Mouse (Mus musculus) myocyte (in vitro differentiated cells): ENCODE data around the gene Triobp. TPM values are rescaled to one million over a fixed set of nuclear protein-coding genes. Genes with fewer than 3 reads are reported as not detected.

Source experiments
- H3K27me3 ChIP-seq: one replicate; pipeline ENCODE4 v1.6.1; 2011; ENCODE audit not compliant: control insufficient read depth, insufficient read depth, insufficient read length
- H3K36me3 ChIP-seq: one replicate; pipeline ENCODE4 v1.6.1; 2011; ENCODE audit not compliant: control insufficient read depth, insufficient read depth
- H3K4me2 ChIP-seq: one replicate; pipeline ENCODE4 v1.6.1; 2011; ENCODE audit warnings: low read depth, control low read depth
- H3K4me3 ChIP-seq: one replicate; pipeline ENCODE4 v1.5.1; 2011; ENCODE audit warnings: mild to moderate bottlenecking, control low read depth, moderate library complexity
- H3K79me2 ChIP-seq: one replicate; pipeline ENCODE4 v1.6.1; 2011; ENCODE audit not compliant: control insufficient read depth, insufficient read depth
- H3ac ChIP-seq: one replicate; pipeline ENCODE4 v1.6.1; 2011; ENCODE audit not compliant: control insufficient read depth, insufficient read length
- CEBPB ChIP-seq: IDR thresholded peaks from 2 replicates; pipeline ENCODE4 v1.6.1; 2011; ENCODE audit warnings: mild to moderate bottlenecking, moderate library complexity; ENCODE audit not compliant: poor library complexity, insufficient read depth, severe bottlenecking
- E2F4 ChIP-seq: IDR thresholded peaks from one replicate; pipeline ENCODE4 v1.6.1; 2011; ENCODE audit warnings: mild to moderate bottlenecking, control low read depth, moderate library complexity; ENCODE audit not compliant: insufficient read depth
- MAX ChIP-seq: IDR thresholded peaks from one replicate; pipeline ENCODE4 v1.6.1; 2011; ENCODE audit warnings: low read depth, mild to moderate bottlenecking, control low read depth
- MYOD1 ChIP-seq, 3 experiments: IDR thresholded peaks; one replicate each; pipeline ENCODE4 v1.6.1; 2011; ENCODE audit warnings: control low read depth in 2 of 3, low read depth in 2 of 3, mild to moderate bottlenecking in 2 of 3, moderate library complexity in 1 of 3; ENCODE audit not compliant: insufficient read length in 2 of 3, control insufficient read depth in 1 of 3
- MYOG ChIP-seq, 3 experiments: IDR thresholded peaks; one replicate each; pipeline ENCODE4 v1.6.1; 2011; ENCODE audit warnings: control low read depth in 2 of 3, low read depth in 2 of 3, mild to moderate bottlenecking in 2 of 3; ENCODE audit not compliant: insufficient read length in 2 of 3, control insufficient read depth in 1 of 3, insufficient read depth in 1 of 3
- POLR2A ChIP-seq: IDR thresholded peaks from one replicate; pipeline ENCODE4 v1.6.1; 2011; ENCODE audit warnings: low read depth, mild to moderate bottlenecking, control low read depth, moderate library complexity; ENCODE audit not compliant: insufficient read length
- POLR2AphosphoS2 ChIP-seq: IDR thresholded peaks from one replicate; pipeline ENCODE4 v1.6.1; 2011; ENCODE audit warnings: low read depth, control low read depth; ENCODE audit not compliant: insufficient read length
- REST ChIP-seq: IDR thresholded peaks from one replicate; pipeline ENCODE4 v1.6.1; 2011; ENCODE audit warnings: mild to moderate bottlenecking, control low read depth, moderate library complexity; ENCODE audit not compliant: insufficient read depth, insufficient read length
- SRF ChIP-seq: IDR thresholded peaks from one replicate; pipeline ENCODE4 v1.6.1; 2011; ENCODE audit warnings: low read depth; ENCODE audit not compliant: control insufficient read depth, insufficient read length
- TCF12 ChIP-seq: IDR thresholded peaks from one replicate; pipeline ENCODE4 v1.6.1; 2011; ENCODE audit warnings: mild to moderate bottlenecking, control low read depth; ENCODE audit not compliant: poor library complexity, insufficient read depth, severe bottlenecking
- TCF3 ChIP-seq: IDR thresholded peaks from one replicate; pipeline ENCODE4 v1.6.1; 2011; ENCODE audit warnings: low read depth, control low read depth; ENCODE audit not compliant: insufficient read length
- USF1 ChIP-seq: IDR thresholded peaks from one replicate; pipeline ENCODE4 v1.6.1; 2011; ENCODE audit warnings: low read depth, mild to moderate bottlenecking, control low read depth, moderate library complexity
- polyA plus RNA-seq: library from polyadenylated mRNA; unstranded; fragments of >200 nt; fragmentation: generic; extraction: Trizol; gene quantifications from one replicate; pipeline ENCODE4 v1.2.1, GENCODE M21; 2012; ENCODE audit warnings: missing spikeins

Triobp gene
- polyA plus RNA-seq, 1 experiment: 19.9 TPM

DNA sequence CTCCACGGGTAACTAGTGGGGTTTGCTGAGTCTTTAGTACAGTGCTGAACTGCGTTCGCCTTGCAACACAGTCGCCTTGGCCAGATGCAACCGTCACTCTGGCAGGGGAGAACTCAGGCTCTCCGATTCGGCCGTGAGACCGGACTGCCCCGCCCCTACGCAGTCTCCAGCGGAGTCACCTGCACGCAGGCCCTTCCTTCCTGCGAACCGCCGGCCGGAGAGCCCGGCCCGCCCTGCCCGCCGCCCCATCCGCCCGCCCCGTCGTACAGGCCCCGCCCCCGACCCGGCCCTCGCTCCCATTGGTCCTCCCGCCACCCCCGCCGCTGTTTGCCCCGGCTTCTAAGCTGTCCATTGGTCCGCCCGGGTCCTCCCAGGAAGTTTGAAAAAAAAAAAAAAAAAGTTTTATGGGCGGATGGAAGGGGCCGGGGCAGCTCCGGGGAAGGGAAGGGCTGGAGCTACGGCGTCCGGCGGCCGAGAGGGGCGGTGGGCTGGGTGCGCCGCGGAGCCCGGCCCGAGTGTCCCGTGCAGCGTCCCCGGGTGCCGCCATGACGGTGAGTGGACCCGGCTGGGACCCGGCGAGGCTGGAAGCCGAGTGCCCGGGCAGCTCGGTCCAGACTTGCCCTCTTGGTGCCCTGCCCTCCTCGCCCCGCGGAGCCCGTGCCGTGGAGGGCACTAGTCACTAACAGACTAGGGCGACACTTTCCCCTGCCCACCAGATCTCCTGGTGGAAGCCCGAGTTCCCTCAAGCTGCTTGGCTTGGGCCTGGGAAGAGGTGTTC, 35.3 kb downstream of the Triobp start:
- Histone ChIP-seq H3K4me3 (peak overlapping the region; percentile 54), H3K27me3 (peaks cover 16% of the 10 kb centered on the region), H3K36me3 (no peaks in the 10 kb centered on the region), H3K79me2 (no peaks in the 10 kb centered on the region), H3K4me2 (peak overlapping the region; percentile 95), H3ac (peak overlapping the region; percentile 79)
- TF ChIP-seq POLR2A (peak; percentile 78), TCF3 (no peak), REST (no peak), USF1 (no peak), POLR2AphosphoS2 (peak; percentile 62), MYOG (IDR thresholded peaks at IDR 0.05; ENCODE audit: control insufficient read depth in 1 of 3, insufficient read depth in 1 of 3, insufficient read length in 2 of 3, low read depth in 2 of 3) (no peak), TCF12 (no peak), CEBPB (no peak), SRF (no peak), E2F4 (peak; percentile 59), MAX (no peak), MYOD1 (IDR thresholded peaks at IDR 0.05; ENCODE audit: control insufficient read depth in 1 of 3, insufficient read length in 2 of 3, low read depth in 2 of 3) (peak in 1 of 3 experiments; percentile 39)

GRCm38 (mm10) chr15:78983436-78984285, 36.1 kb downstream of the Triobp start:
- Histone ChIP-seq H3K27me3 (peaks cover 10% of the 10 kb centered on the region), H3K4me2 (peak overlapping the region; percentile 86), H3K36me3 (no peaks in the 10 kb centered on the region), H3ac (peak overlapping the region; percentile 79), H3K4me3 (peak overlapping the region; percentile 54), H3K79me2 (no peaks in the 10 kb centered on the region)
- TF ChIP-seq TCF3 (no peak), POLR2AphosphoS2 (no peak)

GRCm38 (mm10) chr15:78984286-78984778, 36.8 kb downstream of the Triobp start:
- H3K4me3 ChIP-seq: peak overlapping the region; percentile 54
- TF ChIP-seq E2F4: no peak
- no peak for TF ChIP-seq CEBPB
- no peak for TF ChIP-seq POLR2AphosphoS2
- no peak for TF ChIP-seq TCF12
- TF ChIP-seq SRF: no peak
- no peak for TF ChIP-seq POLR2A
- TF ChIP-seq USF1: no peak
- no peak for TF ChIP-seq TCF3
- TF ChIP-seq MYOD1 (IDR thresholded peaks at IDR 0.05; ENCODE audit: control insufficient read depth in 1 of 3, insufficient read length in 2 of 3, low read depth in 2 of 3): no peak
- TF ChIP-seq REST: no peak
- TF ChIP-seq MYOG (IDR thresholded peaks at IDR 0.05; ENCODE audit: control insufficient read depth in 1 of 3, insufficient read depth in 1 of 3, insufficient read length in 2 of 3, low read depth in 2 of 3): no peak
- peak overlapping the region; percentile 86 for H3K4me2 ChIP-seq
- no peaks in the 10 kb centered on the region for H3K36me3 ChIP-seq
- peak overlapping the region; percentile 79 for H3ac ChIP-seq
- H3K27me3 ChIP-seq: peaks cover 10% of the 10 kb centered on the region
- H3K79me2 ChIP-seq: no peaks in the 10 kb centered on the region

- Histone ChIP-seq H3K4me3 (no peak overlapping the region), H3K27me3 (no peaks in the 10 kb centered on the region), H3K4me2 (no peak overlapping the region), H3K79me2 (no peaks in the 10 kb centered on the region), H3K36me3 (no peaks in the 10 kb centered on the region), H3ac (no peak overlapping the region)
- TF ChIP-seq E2F4 (no peak), MYOD1 (IDR thresholded peaks at IDR 0.05; ENCODE audit: control insufficient read depth in 1 of 3, insufficient read length in 2 of 3, low read depth in 2 of 3) (peak in 1 of 3 experiments; percentile 40), MYOG (IDR thresholded peaks at IDR 0.05; ENCODE audit: control insufficient read depth in 1 of 3, insufficient read depth in 1 of 3, insufficient read length in 2 of 3, low read depth in 2 of 3) (peak in 2 of 3 experiments; percentile 47 to 57)
Observed at GRCm38 (mm10) chr15:78986536-78987220, 39.2 kb downstream of the Triobp start.
